Mouse (Mus musculus): Measurements from ENCODE around the gene Ccdc85a.
"Not testable (repeated sequence)": the region's sequence is repeated elsewhere in the genome, so short reads cannot be mapped to it uniquely, and the experiment has no call there.

Gene Ccdc85a

DNA sequence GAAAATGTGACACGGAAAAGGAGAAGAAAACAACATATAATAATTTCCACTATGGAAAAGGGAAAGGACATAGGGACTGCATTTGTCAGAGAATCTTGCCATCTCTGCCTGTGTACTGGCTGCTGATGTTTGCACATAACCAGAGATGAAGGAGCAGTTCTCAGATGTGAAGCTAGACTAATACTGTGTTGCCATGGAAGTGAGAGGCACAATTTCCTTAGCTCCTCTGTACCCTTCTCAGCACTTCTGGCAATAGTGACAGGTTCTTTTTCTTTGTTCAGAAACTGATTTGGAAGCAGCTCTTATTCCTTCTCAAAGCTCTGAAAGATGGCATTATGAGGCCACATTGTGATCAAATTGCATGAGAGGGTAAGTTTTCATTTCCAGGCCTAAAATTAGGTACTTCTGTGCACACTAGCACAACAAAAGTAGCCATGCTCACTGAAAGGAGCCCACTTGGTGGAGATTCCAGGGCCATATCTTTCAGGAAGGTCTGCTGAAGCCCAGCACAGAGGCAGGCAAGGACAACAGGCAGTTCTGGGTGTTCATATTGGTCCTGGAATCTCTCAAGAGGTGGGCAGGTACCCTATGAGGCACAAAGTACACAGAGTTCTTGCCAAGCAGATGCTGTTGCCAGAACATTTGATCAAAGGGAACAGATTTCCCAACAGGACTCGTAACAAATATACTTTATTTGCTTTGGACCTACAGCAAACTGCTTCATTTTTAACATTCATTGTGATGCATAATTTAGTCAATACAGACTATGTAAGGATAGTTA lies 161.5 kb downstream of the Ccdc85a start:
- DNase-seq (ENCODE audit: low read depth, low spot score): no peak

DNA sequence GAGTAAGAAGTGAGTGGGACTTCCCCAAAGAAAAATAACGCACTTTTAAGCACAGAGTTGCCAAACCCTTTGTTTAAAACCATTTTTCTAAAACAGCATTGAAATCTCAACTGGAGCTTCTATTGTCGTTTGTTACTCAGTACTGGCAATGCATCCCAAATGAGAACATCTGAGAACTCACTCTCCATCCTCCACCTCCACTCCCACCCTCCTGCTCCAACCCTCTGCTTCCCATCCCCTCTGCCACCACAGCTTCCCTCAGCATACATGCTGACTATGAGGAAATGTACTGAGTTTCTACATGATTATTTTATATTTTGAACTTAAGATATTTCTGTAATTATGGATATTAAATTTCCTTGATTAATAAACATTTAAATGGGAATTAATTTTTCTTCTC lies 168.3 kb downstream of the Ccdc85a start:
- no peak for DNase-seq (ENCODE audit: low read depth, low spot score)

DNA sequence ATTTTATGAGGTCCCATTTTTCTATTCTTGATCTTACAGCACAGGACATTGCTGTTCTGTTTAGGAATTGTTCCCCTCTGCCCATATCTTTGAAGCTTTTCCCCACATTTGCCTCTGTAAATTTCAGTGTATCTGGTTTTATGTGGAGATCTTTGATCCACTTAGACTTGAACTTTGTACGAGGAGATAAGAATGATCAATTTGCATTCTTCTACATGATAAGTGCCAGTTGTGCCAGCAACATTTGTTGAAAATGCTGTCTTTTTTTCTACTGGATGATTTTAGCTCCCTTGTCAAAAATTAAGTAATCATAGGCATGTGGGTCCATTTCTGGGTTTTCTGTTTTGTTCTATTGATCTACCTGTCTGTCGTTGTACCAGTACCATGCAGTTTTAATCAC lies 174.2 kb downstream of the Ccdc85a start:
- DNase-seq (ENCODE audit: low read depth, low spot score): not testable (repeated sequence)

DNA sequence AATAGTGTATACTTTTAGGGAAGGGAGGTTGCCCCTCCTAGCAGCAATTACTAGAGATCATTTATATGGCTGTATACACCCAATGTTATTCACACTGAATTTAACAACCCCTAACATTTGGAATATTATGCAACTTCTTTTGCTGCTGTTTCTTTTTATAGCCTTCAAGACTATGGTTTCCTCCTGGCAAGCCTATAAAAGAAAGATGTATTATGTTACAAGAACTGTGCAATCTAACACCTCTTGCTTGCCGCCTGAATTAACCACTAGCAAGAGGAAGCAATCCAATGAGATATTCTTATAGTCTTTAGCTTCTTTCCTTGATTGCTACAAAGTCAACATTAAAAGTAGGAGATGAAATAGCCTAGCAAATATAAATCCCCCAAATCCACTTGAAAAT lies 187.0 kb downstream of the Ccdc85a start:
- no peak for DNase-seq (ENCODE audit: low read depth, low spot score)

DNA sequence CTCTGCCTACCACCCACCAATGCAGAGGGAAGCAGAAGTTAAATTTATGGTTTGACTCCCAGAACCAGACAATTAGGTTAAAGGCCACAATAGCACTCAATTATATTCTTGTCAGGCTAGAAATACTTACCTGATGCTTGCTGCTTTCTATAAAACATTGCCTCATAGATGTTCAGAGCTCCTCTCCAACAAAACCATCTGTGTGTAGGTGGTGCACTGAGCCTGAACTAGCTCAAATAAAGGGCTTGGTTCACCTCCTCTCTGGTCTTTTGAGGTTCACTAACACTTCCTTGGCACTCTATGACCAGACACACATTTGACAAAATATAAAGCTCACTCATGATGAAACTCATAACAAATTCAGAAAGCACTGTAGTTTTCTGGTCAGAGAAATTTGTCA lies 208.2 kb downstream of the Ccdc85a start:
- DNase-seq (ENCODE audit: low read depth, low spot score): no peak

DNA sequence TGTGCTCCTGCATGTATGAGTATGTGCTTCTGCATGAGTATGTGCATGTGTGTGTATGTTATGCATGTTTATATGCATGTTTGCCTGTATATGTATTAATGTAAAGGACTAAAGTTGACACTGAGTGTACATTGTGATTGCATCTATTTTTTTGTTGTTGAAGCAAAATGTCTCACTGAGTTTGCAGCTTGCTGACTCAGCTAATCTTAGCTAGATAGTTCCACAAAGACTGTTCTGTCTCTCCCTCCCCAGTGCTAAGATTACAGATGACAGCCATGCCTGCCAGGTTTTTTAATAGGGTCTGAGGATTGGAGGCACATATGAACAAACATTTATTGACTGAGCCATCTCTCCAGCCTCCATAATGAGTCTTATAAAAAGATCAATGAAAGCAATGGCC lies 209.5 kb downstream of the Ccdc85a start:
- DNase-seq (ENCODE audit: low read depth, low spot score): no peak

DNA sequence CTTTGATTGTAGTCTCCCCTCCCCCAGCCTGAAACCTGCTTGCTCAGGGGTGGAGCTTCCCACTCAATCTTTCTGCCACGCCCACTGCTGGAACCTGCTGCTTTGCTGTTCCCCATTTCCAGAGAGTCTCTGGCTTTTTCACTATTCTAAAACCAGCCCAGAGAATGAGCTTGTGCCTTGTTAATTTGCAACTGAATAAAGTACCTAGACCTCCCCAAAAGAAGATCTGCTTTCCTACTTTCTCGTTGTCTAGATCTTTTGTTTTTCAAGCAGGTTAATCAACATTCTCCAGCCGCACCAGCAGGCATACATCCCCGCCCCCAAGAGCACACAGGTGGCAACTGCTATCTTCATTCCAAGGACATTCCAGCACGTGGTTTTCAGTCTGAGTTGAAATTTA lies 212.7 kb downstream of the Ccdc85a start:
- DNase-seq (ENCODE audit: low read depth, low spot score): not testable (repeated sequence)

DNA sequence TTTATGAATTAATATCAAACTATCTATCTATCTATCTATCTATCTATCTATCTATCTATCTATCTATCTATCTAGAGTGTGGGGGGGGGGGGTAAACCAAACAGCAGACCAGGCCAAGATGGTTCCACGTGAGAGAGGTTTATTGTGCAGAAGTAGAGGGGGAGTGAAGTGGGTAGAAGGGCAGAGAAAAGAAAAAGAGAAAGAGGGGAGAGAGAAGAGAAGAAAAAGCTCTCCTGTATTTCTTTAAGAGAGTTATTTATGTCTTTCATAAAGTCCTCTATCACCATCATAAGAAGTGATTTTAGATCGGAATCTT lies 218.2 kb downstream of the Ccdc85a start:
- DNase-seq (ENCODE audit: low read depth, low spot score): no peak

DNA sequence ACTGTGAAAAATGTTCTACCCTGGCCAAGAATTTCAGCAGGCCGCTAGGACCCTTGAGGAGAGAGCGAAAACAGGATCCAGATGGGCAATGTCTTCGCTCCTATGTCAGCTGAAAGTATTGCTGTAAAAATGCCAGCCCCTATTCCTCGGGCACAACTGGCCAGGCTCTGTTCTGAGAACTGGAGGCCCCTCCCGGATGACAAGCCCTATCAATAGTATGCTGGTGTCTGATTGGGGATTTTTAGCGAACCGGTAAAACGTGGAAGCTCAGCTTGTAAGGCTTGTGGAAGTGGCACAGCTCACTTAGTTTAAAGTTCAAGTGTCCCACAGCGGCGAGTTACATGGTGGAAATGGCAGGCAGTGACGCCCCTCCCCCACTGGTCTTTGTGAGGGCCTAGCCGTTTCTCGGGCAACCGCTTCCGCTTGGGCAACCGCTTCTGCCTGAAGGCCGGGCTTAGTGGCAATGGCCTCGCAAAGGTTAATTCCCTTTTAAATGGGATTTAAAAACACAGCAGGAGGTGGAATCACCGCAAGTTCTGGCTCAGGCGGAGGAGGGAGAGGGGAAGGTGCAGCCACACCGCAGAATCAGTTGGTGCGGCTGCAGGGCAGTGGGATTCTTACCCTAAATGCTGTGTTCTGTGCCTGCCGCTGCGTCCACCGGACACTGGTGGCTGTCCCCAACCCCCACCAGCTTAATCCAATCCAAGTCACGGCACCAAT lies 218.8 kb downstream of the Ccdc85a start:
- peak; percentile 25 for DNase-seq (ENCODE audit: low read depth, low spot score)

DNA sequence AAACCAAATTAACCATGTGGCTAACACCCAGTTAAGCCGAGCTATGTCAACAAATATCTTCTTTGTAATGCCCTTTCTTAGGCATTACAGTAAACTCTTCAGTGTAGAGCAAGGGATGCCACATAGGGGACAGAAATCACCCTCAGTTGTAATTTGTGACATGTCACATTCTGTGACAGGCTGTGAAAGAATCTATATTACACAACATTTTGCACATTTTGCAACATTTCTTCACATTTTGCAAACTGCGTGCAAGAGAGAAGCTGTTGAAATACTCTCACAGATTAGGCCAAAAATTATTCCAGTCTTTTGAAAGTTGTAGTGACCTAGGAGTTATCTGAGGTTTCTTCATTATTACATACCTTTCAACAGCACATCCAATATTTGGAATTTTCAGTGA lies 240.7 kb downstream of the Ccdc85a start:
- DNase-seq (ENCODE audit: low read depth, low spot score): no peak

DNA sequence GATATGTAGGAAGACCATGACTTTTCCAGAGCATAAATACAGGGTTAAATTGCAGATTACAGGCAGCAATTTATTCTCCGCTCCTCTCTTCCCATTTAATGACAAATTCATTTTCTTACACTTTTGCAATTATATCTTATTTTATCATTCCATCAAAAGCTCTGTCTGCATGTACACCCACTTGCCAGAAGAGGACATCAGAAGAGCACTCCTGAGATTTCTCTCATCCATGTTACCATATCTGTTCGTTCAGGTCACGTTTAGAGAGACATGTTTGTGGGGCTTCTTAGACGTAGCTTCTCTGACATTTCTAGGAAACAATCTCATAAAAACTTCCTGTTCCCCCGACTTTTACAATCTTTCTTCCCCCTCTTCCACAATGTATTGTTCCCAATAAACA lies 242.2 kb downstream of the Ccdc85a start:
- DNase-seq (ENCODE audit: low read depth, low spot score): no peak

DNA sequence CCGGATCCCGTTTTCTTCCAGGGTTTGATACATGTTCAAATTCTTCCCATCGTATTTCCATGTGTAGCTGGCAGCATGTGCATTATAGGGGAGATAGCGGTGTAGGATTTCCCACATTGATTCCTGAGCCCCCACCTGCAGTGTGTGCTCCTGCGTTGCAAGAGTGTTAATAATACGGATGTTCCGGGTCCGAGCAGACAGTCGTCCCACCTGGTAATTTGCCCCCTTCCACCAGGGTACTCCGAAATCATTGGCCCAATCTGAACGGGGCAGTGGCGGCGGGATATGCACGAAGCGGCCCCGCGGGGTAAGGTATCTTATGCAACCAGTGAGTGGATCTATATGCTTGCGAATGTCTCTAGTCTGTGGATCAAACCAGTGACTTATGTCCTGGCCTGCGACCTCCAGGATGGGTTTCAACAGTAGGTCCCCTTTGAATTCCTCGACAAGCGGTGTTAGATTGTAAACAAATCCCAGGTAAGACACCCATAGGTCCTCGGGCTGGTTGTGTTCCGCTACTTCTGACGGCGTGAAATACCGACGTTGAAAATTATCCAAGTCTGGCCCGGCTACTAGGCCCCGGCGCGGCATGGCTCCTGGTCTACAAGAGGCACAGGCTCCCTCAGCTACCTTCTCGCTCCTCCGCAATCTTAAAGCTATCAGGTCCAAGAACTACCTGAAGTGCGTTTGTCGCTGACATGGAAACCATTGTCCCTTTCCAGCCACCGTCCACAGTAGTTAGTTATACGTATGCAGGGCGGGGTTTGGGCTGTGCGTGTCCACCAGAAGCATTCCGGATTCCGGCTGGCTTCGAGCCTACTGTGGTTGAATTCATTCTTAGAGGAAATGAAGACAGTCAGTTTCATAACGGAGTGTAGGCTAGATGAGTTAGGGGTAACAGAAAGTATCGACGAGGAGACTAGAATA lies 244.6 kb downstream of the Ccdc85a start, which contains the start of gene Gm6685:
Gm6685 (minus strand) TSS at position 644 of the 927 bp plus-strand sequence.
- not testable (repeated sequence) for DNase-seq (ENCODE audit: low read depth, low spot score)

All from skeletal muscle tissue, adult 2 months (tissue).